Mouse (Mus musculus): ENCODE measurements around the gene Mei1. TPM values are rescaled to one million over a fixed set of nuclear protein-coding genes. Genes with fewer than 3 reads are reported as not detected.

Gene Mei1
- total RNA-seq (2023): not detected in 2 replicates

GRCm38 (mm10) chr15:82069898-82070297 lies at the start of gene Mei1:
Mei1 (plus strand) TSS chr15:82069996.

GRCm38 (mm10) chr15:82033762-82034161 lies 36.0 kb upstream of the Mei1 start, which contains the start of gene Desi1:
Desi1 (minus strand) TSS chr15:82033862.

GRCm38 (mm10) chr15:82047080-82047883 lies 22.5 kb upstream of the Mei1 start, which contains the start of gene Snu13:
Snu13 (minus strand) TSS chr15:82047598.

GRCm38 (mm10) chr15:82058719-82059201 lies 11.0 kb upstream of the Mei1 start, which contains the start of gene 4930407I10Rik:
4930407I10Rik (plus strand) TSS chr15:82059151.

GRCm38 (mm10) chr15:82127426-82128374 lies 57.9 kb downstream of the Mei1 start, which contains the start of gene Ccdc134:
Ccdc134 (plus strand) TSS chr15:82127922.

GRCm38 (mm10) chr15:82146770-82147610 lies 77.2 kb downstream of the Mei1 start, which contains the start of gene Srebf2:
Srebf2 (plus strand) TSS chr15:82147181.

Other genes starting within 250 kb of the Mei1 start
- 46.7 and 52.8 TPM in 2 replicates for gene Tob2, start 211.2 kb upstream of the Mei1 start, total RNA-seq (2023)
- gene Phf5a, start 198.1 kb upstream of the Mei1 start, total RNA-seq (2023): 47.6 and 51.9 TPM in 2 replicates
- gene Aco2, start 197.7 kb upstream of the Mei1 start, total RNA-seq (2023): 86.1 and 88.3 TPM in 2 replicates
- gene Polr3h, start 143.8 kb upstream of the Mei1 start, total RNA-seq (2023): 2.7 and 3.4 TPM in 2 replicates
- gene Csdc2, start 133.2 kb upstream of the Mei1 start, total RNA-seq (2023): not detected in 2 replicates
- 30.3 and 34.9 TPM in 2 replicates for gene Pmm1, start 109.1 kb upstream of the Mei1 start, total RNA-seq (2023)
- not detected in 2 replicates for gene 1700029P11Rik, start 89.5 kb upstream of the Mei1 start, total RNA-seq (2023)
- gene Xrcc6, start 82.2 kb upstream of the Mei1 start, total RNA-seq (2023): 15.6 and 15.7 TPM in 2 replicates
- 19.1 and 24.3 TPM in 2 replicates for gene Desi1, start 36.1 kb upstream of the Mei1 start, total RNA-seq (2023)
- gene Snu13, start 22.4 kb upstream of the Mei1 start, total RNA-seq (2023): 37.9 and 39.5 TPM in 2 replicates
- not detected in 2 replicates for gene 4930407I10Rik, start 10.8 kb upstream of the Mei1 start, total RNA-seq (2023)
- 10.6 and 19.5 TPM in 2 replicates for gene Ccdc134, start 57.9 kb downstream of the Mei1 start, total RNA-seq (2023)
- 71.2 and 99.3 TPM in 2 replicates for gene Srebf2, start 77.2 kb downstream of the Mei1 start, total RNA-seq (2023)
- not detected in 2 replicates for gene Shisa8, start 142.8 kb downstream of the Mei1 start, total RNA-seq (2023)
- 0.63 and 1.0 TPM in 2 replicates for gene Tnfrsf13c, start 154.4 kb downstream of the Mei1 start, total RNA-seq (2023)
- 10.1 and 10.9 TPM in 2 replicates for gene Cenpm, start 174.8 kb downstream of the Mei1 start, total RNA-seq (2023)
- gene 1500009C09Rik, start 182.4 kb downstream of the Mei1 start, total RNA-seq (2023): not detected in 2 replicates
- not detected in 2 replicates for gene Sept3, start 204.9 kb downstream of the Mei1 start, total RNA-seq (2023)
- not detected in 2 replicates for gene Wbp2nl, start 229.0 kb downstream of the Mei1 start, total RNA-seq (2023)

Measured in neutrophil, adult 65 days (primary cell).